Mouse (Mus musculus) fibroblast of lung, adult 2 months (primary cell): Measurements from ENCODE around the gene Inpp5a.
"Not testable (repeated sequence)": the region's sequence is repeated elsewhere in the genome, so short reads cannot be mapped to it uniquely, and the experiment has no call there.

ENCODE experiments used
- DNase-seq: peaks from one replicate; pipeline ENCODE4 v3.0.0-alpha.2; 2011; ENCODE audit warnings: low read depth

Inpp5a gene

GRCm38 (mm10) chr7:139400926-139401325 is 12.0 kb downstream of the Inpp5a start:
- no peak for DNase-seq

GRCm38 (mm10) chr7:139401791-139402190 is 12.9 kb downstream of the Inpp5a start:
- no peak for DNase-seq

- no peak for DNase-seq
Measured at GRCm38 (mm10) chr7:139402721-139403120, 13.8 kb downstream of the Inpp5a start.

- DNase-seq = no peak
Measured at GRCm38 (mm10) chr7:139406581-139406980, 17.7 kb downstream of the Inpp5a start.

- DNase-seq = no peak
Measured at GRCm38 (mm10) chr7:139407966-139408365, 19.1 kb downstream of the Inpp5a start.

- peak; percentile 60 for DNase-seq
Measured at GRCm38 (mm10) chr7:139409903-139410302, 21.0 kb downstream of the Inpp5a start.

- no peak for DNase-seq
Measured at GRCm38 (mm10) chr7:139412223-139412950, 23.5 kb downstream of the Inpp5a start.

GRCm38 (mm10) chr7:139413400-139413799 is 24.5 kb downstream of the Inpp5a start:
- no peak for DNase-seq

- DNase-seq = no peak
Measured at GRCm38 (mm10) chr7:139415616-139416225, 26.8 kb downstream of the Inpp5a start.

- no peak for DNase-seq
Measured at GRCm38 (mm10) chr7:139418371-139418770, 29.5 kb downstream of the Inpp5a start.

GRCm38 (mm10) chr7:139422827-139423226 is 33.9 kb downstream of the Inpp5a start:
- DNase-seq = no peak

GRCm38 (mm10) chr7:139434095-139434830 is 45.4 kb downstream of the Inpp5a start:
- no peak for DNase-seq

GRCm38 (mm10) chr7:139434931-139435330 is 46.0 kb downstream of the Inpp5a start:
- not testable (repeated sequence) for DNase-seq

- no peak for DNase-seq
Measured at GRCm38 (mm10) chr7:139435749-139436148, 46.8 kb downstream of the Inpp5a start.

- no peak for DNase-seq
Measured at GRCm38 (mm10) chr7:139436951-139437350, 48.0 kb downstream of the Inpp5a start.

GRCm38 (mm10) chr7:139437471-139437870 is 48.6 kb downstream of the Inpp5a start:
- no peak for DNase-seq

- DNase-seq = no peak
Measured at GRCm38 (mm10) chr7:139437926-139438600, 49.2 kb downstream of the Inpp5a start.

GRCm38 (mm10) chr7:139438601-139438945 is 49.7 kb downstream of the Inpp5a start:
- DNase-seq = no peak

GRCm38 (mm10) chr7:139439031-139439430 is 50.1 kb downstream of the Inpp5a start:
- DNase-seq = no peak

GRCm38 (mm10) chr7:139439922-139440895 is 51.3 kb downstream of the Inpp5a start:
- DNase-seq = no peak

GRCm38 (mm10) chr7:139441022-139441421 is 52.1 kb downstream of the Inpp5a start:
- no peak for DNase-seq
